Mouse (Mus musculus) neural tube, embryonic 13.5 days (tissue): ENCODE results near the gene Plekha8. TPM values are rescaled to one million over a fixed set of nuclear protein-coding genes. Genes with fewer than 3 reads are reported as not detected.

Source experiments
- ATAC-seq: fragments of 200-750 bp; cut with Nextera tagmentation; 2 replicates; pipeline ENCODE4 v1.8.0; 2017; ENCODE audit warnings: low read depth, mild to moderate bottlenecking, moderate TSS enrichment, moderate library complexity
- H3K27ac ChIP-seq: fragments of 300-500 bp; sonication (generic); replicated peaks from 2 replicates; pipeline ENCODE4 v1.5.1; 2015; ENCODE audit warnings: moderate library complexity, mild to moderate bottlenecking, inconsistent platforms
- H3K27me3 ChIP-seq: fragments of 300-500 bp; sonication (generic); 2 replicates; pipeline ENCODE4 v1.6.1; 2015; ENCODE audit warnings: mild to moderate bottlenecking, inconsistent platforms
- H3K36me3 ChIP-seq: fragments of 300-500 bp; sonication (generic); 2 replicates; pipeline ENCODE4 v1.6.1; 2015; ENCODE audit warnings: mild to moderate bottlenecking, inconsistent platforms
- H3K4me1 ChIP-seq: fragments of 300-500 bp; sonication (generic); replicated peaks from 2 replicates; pipeline ENCODE4 v1.6.1; 2015; ENCODE audit warnings: inconsistent platforms
- H3K4me2 ChIP-seq: fragments of 300-500 bp; sonication (generic); 2 replicates; pipeline ENCODE4 v1.6.1; 2015; ENCODE audit warnings: inconsistent platforms, mild to moderate bottlenecking, moderate library complexity
- H3K4me3 ChIP-seq: fragments of 300-500 bp; sonication (generic); 2 replicates; pipeline ENCODE4 v1.5.1; 2015; ENCODE audit warnings: mild to moderate bottlenecking, inconsistent platforms
- H3K9ac ChIP-seq: fragments of 300-500 bp; sonication (generic); 2 replicates; pipeline ENCODE4 v1.6.1; 2015; ENCODE audit warnings: moderate library complexity, mild to moderate bottlenecking, inconsistent platforms
- H3K9me3 ChIP-seq: fragments of 300-500 bp; sonication (generic); 2 replicates; pipeline ENCODE4 v1.6.1; 2016; ENCODE audit warnings: inconsistent platforms
- WGBS: fragments of 180-500 bp; shearing (Covaris S2); methylation state at CpG from one replicate; pipeline ENCODE4 v1.1.7; 2015; 5-methylcytosine and 5-hydroxymethylcytosine counted together
- polyA plus RNA-seq: library from polyadenylated mRNA; unstranded; fragments of >200 nt; fragmentation: Nextera tagmentation; extraction: Ambion mirVana; gene quantifications from 2 replicates; pipeline ENCODE4 v1.2.1, GENCODE M21; 2015

Gene Plekha8
- polyA plus RNA-seq, 1 experiment from 2014 or later: 9.6 TPM

DNA sequence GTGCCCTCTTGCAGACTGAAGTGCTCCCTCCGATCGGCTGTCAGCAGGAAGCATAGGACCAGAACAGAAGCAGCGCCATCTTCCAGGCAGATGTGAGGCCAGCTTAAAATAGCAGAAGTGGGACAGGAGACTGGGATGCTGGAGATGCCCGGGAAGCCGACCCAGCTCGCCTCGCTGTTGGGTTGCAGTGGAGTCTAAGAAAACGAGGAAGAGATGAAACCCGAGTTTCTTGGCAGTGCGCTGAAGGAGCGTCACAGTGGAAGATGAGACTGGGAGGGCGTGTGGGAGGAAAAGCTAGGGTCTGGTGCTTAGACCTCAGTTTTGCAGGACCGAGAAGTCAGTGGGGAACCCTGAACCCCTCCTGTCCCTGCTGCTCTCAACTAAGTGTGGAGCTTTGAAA lies 95.9 kb downstream of the Plekha8 start:
- Histone ChIP-seq H3K36me3 (peaks cover 62% of the 10 kb centered on the region), H3K4me1 (no peaks in the 10 kb centered on the region), H3K9me3 (no peaks in the 10 kb centered on the region), H3K27me3 (no peaks in the 10 kb centered on the region), H3K4me2 (no peak overlapping the region), H3K4me3 (no peak overlapping the region), H3K27ac (no peak overlapping the region), H3K9ac (no peak overlapping the region)
- no peak for ATAC-seq
- WGBS: 91% methylated on average over 13 of the region's 13 CpGs

DNA sequence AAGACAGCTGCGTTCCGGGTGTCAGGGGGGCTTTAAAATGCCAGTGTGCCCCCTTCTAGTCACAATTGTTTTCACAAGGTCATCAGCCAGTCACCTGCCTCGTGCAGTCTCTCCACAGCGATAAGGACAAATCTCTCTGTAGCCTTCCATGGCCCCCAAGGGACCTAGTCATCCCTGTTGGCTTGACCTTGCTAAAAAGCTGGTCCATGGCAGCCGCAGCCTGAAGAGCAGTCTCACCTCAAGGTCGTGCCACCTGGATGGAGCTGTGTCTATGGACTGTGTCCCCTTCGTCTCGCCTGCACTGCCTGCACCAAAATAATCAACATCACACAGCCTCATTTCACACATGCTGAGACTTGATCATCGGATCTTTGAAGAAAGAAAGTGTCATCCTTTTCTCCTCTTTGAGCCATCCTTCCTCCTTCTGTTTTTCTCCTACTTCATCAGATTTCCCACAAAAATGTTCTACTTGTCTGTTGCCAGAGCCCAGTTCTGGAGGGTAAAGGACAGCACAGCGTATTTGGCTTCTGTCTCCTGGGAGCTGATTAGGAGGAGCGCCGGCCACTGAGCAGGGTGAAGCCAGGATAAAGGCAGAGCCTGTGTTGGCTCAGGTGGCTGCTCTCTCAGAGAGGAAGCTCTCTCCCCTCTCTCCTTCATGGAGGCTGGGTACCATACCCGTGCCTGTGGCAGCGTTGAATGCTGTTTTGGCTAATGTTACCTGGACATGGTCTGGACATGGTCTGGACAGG lies 96.6 kb downstream of the Plekha8 start:
- WGBS: 73% methylated on average over 14 of the region's 14 CpGs
- ATAC-seq: no peak

DNA sequence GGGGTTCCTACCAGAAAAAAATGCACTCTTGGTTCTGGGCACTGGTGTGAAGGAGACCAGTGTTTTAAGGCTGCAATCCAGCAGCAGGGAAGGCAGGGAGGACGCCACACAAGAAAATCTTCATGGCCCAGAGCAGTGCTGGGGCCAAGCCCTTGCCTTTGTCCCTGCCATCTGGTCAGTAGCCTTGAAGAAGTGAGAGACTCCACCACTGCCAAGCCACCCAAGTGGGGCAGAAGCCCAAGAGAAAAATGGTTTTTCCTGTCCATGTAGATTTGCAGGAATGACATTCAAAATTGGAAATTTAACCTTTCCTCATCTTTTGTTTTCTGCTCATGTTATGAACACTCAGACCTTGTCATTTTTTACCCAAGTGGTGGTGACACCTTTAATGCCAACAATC lies 97.3 kb downstream of the Plekha8 start:
- Histone ChIP-seq H3K4me2 (no peak overlapping the region), H3K27ac (no peak overlapping the region), H3K4me3 (no peak overlapping the region), H3K27me3 (no peaks in the 10 kb centered on the region), H3K36me3 (peaks cover 68% of the 10 kb centered on the region), H3K9ac (no peak overlapping the region), H3K9me3 (no peaks in the 10 kb centered on the region), H3K4me1 (no peaks in the 10 kb centered on the region)
- no peak for ATAC-seq
- 73% methylated on average over 1 of the region's 1 CpGs for WGBS

More for the DNA sequence above, 96.6 kb downstream of the Plekha8 start:
- no peaks in the 10 kb centered on the region for H3K27me3 ChIP-seq
- no peaks in the 10 kb centered on the region for H3K4me1 ChIP-seq
- no peak overlapping the region for H3K27ac ChIP-seq
- no peak overlapping the region for H3K9ac ChIP-seq
- H3K36me3 ChIP-seq: peaks cover 62% of the 10 kb centered on the region
- no peak overlapping the region for H3K4me2 ChIP-seq
- H3K4me3 ChIP-seq: no peak overlapping the region
- no peaks in the 10 kb centered on the region for H3K9me3 ChIP-seq

DNA sequence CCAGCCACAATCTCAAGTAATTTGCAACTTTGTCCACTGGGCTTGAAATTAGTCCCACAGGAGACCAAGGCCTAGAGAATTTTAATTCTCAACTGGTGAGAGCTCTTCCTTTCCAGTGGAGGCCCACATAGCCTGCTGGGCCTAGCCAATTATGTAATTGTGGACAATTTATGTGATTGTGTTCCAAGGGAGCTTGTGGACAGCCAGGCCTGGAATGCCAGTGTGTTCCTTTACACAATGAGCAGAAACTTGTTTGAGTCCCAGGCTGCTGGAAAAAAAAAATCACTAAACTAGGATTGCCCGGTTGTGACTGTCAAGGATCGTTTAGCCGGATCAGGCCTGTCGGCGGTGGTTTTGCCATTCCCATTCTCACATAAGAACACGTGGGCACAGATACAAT lies 98.4 kb downstream of the Plekha8 start:
- Histone ChIP-seq H3K4me3 (no peak overlapping the region), H3K36me3 (peaks cover 73% of the 10 kb centered on the region), H3K4me1 (no peaks in the 10 kb centered on the region), H3K4me2 (no peak overlapping the region), H3K9ac (no peak overlapping the region), H3K9me3 (no peaks in the 10 kb centered on the region), H3K27me3 (no peaks in the 10 kb centered on the region), H3K27ac (no peak overlapping the region)
- WGBS: 89% methylated on average over 6 of the region's 6 CpGs
- ATAC-seq: no peak

Other genes with a start within 250 kb of the Plekha8 start
- 2.3 and 3.1 TPM in 2 replicates for gene Wipf3, start 165.5 kb upstream of the Plekha8 start, polyA plus RNA-seq
- 95.5 and 102 TPM in 2 replicates for gene Scrn1, start 28.6 kb upstream of the Plekha8 start, polyA plus RNA-seq
- 19.0 and 19.3 TPM in 2 replicates for gene Fkbp14, start 2.2 kb downstream of the Plekha8 start, polyA plus RNA-seq
- gene Mturn, start 86.5 kb downstream of the Plekha8 start, polyA plus RNA-seq: 60.5 and 63.4 TPM in 2 replicates
- 3.8 and 5.1 TPM in 2 replicates for gene Znrf2, start 221.8 kb downstream of the Plekha8 start, polyA plus RNA-seq